Mouse (Mus musculus): ENCODE measurements at regions not wholly inside any gene's neighbourhood (a gene's known extent, or its start where the extent isn't known, plus 50 kb on each side); places are given as distances from the start of the nearest gene placed in this dataset.

- no peaks in the 10 kb centered on the region for H3K4me1 ChIP-seq (ENCODE audit: control insufficient read depth, insufficient read depth, low read length)
- TF ChIP-seq CTCF (IDR thresholded peaks at IDR 0.05; ENCODE audit: low read depth, low read length) (no peak), POLR2A (IDR thresholded peaks at IDR 0.05; ENCODE audit: borderline replicate concordance, low read depth, low read length) (no peak)
- no peak overlapping the region for H3K4me3 ChIP-seq (ENCODE audit: insufficient read depth, low read length)
- no peak overlapping the region for H3K27ac ChIP-seq (ENCODE audit: insufficient read depth, low read depth, low read length)
These were observed 131.4 kb downstream of the Cxcl12 start for GRCm38 (mm10) chr6:117299503-117300288.

DNA sequence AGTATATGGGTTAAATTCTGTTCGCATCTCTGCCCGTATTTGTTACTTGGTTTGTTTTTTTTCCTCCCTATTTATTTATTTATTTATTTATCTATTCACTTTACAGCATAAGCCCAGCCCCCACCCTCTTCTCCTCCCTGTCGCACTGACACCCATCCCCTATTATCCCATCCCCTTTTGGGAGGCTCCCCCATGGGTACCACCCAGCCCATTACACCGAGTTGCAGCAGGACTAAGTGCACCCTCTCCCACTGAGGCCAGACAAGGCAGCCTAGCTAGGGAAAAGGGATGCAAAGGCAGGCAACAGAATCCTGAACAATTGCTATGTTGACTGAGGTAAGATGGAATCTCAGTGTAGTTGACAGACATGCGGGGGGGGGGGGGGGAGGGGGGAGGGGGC, 135.0 kb downstream of the Cxcl12 start:
- H3K27ac ChIP-seq (ENCODE audit: insufficient read depth, low read depth, low read length): no peak overlapping the region
- no peaks in the 10 kb centered on the region for H3K4me1 ChIP-seq (ENCODE audit: control insufficient read depth, insufficient read depth, low read length)
- TF ChIP-seq CTCF (IDR thresholded peaks at IDR 0.05; ENCODE audit: low read depth, low read length) (no peak), POLR2A (IDR thresholded peaks at IDR 0.05; ENCODE audit: borderline replicate concordance, low read depth, low read length) (no peak)
- H3K4me3 ChIP-seq (ENCODE audit: insufficient read depth, low read length): no peak overlapping the region

DNA sequence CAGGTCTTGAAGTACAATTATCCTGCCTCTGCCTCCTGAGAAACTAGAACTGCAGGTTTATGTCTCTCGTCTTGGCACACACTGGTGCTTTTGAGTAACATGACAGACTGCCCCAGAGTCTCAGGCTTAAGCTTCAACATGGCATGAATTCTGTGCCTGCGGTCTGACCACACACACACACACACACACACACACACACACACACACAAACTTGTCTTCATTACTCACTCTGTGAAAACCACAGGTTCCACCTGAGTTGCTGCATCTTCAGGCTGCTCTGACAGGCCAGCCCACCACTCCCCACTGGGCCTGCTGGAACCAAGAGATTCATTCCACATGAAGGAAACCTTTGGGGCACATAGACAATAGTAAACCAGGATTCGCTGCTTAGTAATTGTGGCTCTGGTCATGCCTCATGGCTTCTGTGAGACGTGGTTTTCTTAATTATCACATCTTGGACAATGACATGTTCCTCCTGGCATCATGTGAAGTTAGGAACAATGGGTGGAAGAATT, 137.5 kb downstream of the Cxcl12 start:
- Histone ChIP-seq H3K4me1 (ENCODE audit: control insufficient read depth, insufficient read depth, low read length) (no peaks in the 10 kb centered on the region), H3K27ac (ENCODE audit: insufficient read depth, low read depth, low read length) (no peak overlapping the region), H3K4me3 (ENCODE audit: insufficient read depth, low read length) (no peak overlapping the region)
- no peak for TF ChIP-seq CTCF (IDR thresholded peaks at IDR 0.05; ENCODE audit: low read depth, low read length)
- TF ChIP-seq POLR2A (IDR thresholded peaks at IDR 0.05; ENCODE audit: borderline replicate concordance, low read depth, low read length): no peak

DNA sequence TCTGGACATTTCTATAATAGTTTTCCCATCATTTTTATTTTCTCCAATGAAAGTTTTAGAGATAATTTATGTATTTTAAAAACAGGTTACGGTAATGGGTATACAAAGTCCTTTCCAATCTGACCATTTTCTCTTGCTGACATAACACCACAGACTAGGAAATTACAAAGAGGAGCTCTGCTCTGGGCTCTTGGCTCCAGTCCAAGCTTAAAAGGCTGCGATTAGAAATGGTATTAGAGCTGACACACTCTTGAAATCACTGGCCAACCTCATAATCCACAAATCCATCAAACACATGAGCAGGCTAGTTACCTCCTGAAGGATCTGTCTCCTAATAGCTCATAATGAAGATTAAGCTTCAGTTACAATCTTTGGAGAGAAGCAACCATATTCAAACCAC, 140.3 kb downstream of the Cxcl12 start:
- TF ChIP-seq POLR2A (IDR thresholded peaks at IDR 0.05; ENCODE audit: borderline replicate concordance, low read depth, low read length) (no peak), CTCF (IDR thresholded peaks at IDR 0.05; ENCODE audit: low read depth, low read length) (no peak)
- H3K4me3 ChIP-seq (ENCODE audit: insufficient read depth, low read length): no peak overlapping the region
- H3K27ac ChIP-seq (ENCODE audit: insufficient read depth, low read depth, low read length): no peak overlapping the region
- H3K4me1 ChIP-seq (ENCODE audit: control insufficient read depth, insufficient read depth, low read length): no peaks in the 10 kb centered on the region

GRCm38 (mm10) chr6:117312891-117313781, 144.8 kb downstream of the Cxcl12 start:
- no peak for TF ChIP-seq CTCF (IDR thresholded peaks at IDR 0.05; ENCODE audit: low read depth, low read length)
- no peak for TF ChIP-seq POLR2A (IDR thresholded peaks at IDR 0.05; ENCODE audit: borderline replicate concordance, low read depth, low read length)
- Histone ChIP-seq H3K4me1 (ENCODE audit: control insufficient read depth, insufficient read depth, low read length) (no peaks in the 10 kb centered on the region), H3K4me3 (ENCODE audit: insufficient read depth, low read length) (no peak overlapping the region), H3K27ac (ENCODE audit: insufficient read depth, low read depth, low read length) (no peak overlapping the region)

- no peak overlapping the region for H3K27ac ChIP-seq (ENCODE audit: insufficient read depth, low read depth, low read length)
- no peak overlapping the region for H3K4me3 ChIP-seq (ENCODE audit: insufficient read depth, low read length)
- no peak for TF ChIP-seq CTCF (IDR thresholded peaks at IDR 0.05; ENCODE audit: low read depth, low read length)
- no peak for TF ChIP-seq POLR2A (IDR thresholded peaks at IDR 0.05; ENCODE audit: borderline replicate concordance, low read depth, low read length)
- H3K4me1 ChIP-seq (ENCODE audit: control insufficient read depth, insufficient read depth, low read length): no peaks in the 10 kb centered on the region
These were observed 145.7 kb downstream of the Cxcl12 start for GRCm38 (mm10) chr6:117313944-117314566.

DNA sequence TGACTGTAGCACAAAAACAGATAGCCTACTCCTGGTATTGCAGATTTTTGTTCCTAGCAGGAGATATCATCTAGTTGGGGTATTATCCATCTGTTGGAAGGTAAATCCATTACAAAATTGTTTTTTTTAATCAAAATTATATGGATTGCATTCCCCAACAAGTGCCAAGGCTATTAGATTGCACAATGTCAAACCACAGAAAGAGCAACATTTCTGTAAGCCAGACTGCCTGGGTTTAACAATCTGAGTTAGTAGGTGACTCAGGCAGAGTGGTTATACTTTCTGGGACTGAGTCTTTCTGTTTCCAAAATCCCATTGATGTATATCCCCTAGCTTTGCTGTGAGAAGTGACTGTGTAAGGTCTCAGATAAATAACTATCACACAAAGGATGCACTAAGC, 155.0 kb downstream of the Cxcl12 start:
- TF ChIP-seq CTCF (IDR thresholded peaks at IDR 0.05; ENCODE audit: low read depth, low read length) (no peak), POLR2A (IDR thresholded peaks at IDR 0.05; ENCODE audit: borderline replicate concordance, low read depth, low read length) (no peak)
- Histone ChIP-seq H3K4me1 (ENCODE audit: control insufficient read depth, insufficient read depth, low read length) (no peaks in the 10 kb centered on the region), H3K27ac (ENCODE audit: insufficient read depth, low read depth, low read length) (no peak overlapping the region), H3K4me3 (ENCODE audit: insufficient read depth, low read length) (no peak overlapping the region)

DNA sequence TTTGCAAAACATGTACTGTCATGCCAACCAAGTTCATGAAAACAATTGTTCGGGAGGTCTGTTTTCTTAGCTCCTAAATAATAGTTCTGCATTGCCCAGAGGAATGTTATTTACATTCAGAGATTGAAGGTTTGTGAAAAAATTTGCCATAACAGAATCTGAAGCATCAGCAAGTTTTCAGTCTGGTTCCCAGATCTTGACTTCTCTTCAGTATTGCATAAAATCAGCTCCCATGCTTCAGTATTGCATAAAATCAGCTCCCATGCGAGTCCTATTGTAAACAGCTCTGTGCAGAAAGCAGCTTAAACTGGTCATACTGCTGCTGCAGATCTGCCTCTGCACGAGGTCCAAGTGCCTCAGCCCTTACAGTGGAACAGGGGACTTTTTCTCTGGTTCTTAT, 155.5 kb downstream of the Cxcl12 start:
- TF ChIP-seq CTCF (IDR thresholded peaks at IDR 0.05; ENCODE audit: low read depth, low read length): no peak
- H3K27ac ChIP-seq (ENCODE audit: insufficient read depth, low read depth, low read length): no peak overlapping the region
- H3K4me1 ChIP-seq (ENCODE audit: control insufficient read depth, insufficient read depth, low read length): no peaks in the 10 kb centered on the region
- H3K4me3 ChIP-seq (ENCODE audit: insufficient read depth, low read length): no peak overlapping the region

DNA sequence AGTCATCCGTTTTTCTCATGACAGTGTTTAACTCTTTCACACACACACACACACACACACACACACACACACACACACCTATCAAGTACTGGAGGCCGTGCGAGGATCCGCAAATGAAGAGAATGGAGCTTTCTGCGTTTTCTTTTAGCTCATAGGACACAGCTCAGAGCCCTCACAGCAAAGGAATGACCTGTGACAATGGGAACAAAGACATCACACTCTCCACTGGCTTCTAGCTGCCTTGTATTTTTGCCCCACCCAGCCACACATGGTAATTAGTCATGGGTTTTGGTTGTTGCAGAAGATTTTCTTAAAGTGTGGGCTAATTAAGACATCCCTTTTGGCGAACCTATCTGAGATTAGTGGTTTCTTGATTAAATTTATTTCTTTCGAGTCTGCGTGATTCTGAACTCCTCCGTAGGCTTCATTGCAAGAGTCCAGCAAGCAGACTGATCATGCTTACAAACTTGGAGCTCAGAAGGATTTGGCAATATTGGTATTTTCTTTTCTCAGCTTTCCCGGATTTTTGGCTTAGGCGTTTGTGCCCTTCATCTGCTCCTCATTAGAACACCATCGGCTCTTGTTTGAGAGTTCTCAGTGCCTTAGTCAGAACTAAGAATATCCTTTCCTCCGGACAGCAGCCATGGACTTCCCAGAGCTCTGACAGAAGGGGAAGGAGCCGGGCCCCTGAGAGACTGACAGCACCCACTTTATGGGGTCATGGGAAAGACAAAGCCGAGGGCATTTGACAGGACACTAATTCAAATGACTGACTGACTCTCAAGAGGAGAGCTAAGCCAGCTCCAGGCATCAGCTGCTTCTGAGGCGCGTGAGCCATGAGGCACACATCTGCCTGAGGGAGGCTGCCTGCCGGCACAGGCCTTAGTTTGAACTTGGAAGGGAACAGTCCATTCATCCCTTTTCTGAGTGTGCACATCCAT, 158.8 kb downstream of the Cxcl12 start:
- Histone ChIP-seq H3K4me1 (ENCODE audit: control insufficient read depth, insufficient read depth, low read length) (no peaks in the 10 kb centered on the region), H3K27ac (ENCODE audit: insufficient read depth, low read depth, low read length) (no peak overlapping the region)

More for the DNA sequence above, 158.8 kb downstream of the Cxcl12 start:
- TF ChIP-seq CTCF (IDR thresholded peaks at IDR 0.05; ENCODE audit: low read depth, low read length) (no peak), POLR2A (IDR thresholded peaks at IDR 0.05; ENCODE audit: borderline replicate concordance, low read depth, low read length) (no peak)
- no peak overlapping the region for H3K4me3 ChIP-seq (ENCODE audit: insufficient read depth, low read length)
